Mouse (Mus musculus) urinary bladder, postnatal 4 days (tissue): ENCODE data around the gene Klhl8.

Experiments used
- DNase-seq, 2 experiments: peaks; one replicate each; pipeline ENCODE4 v3.0.0; 2021 to 2022; ENCODE audit warnings: low spot score in 2 of 2

Gene Klhl8

GRCm38 (mm10) chr5:103846609-103847008 is 64.5 kb downstream of the Klhl8 start:
- DNase-seq: no peak

- no peak for DNase-seq
Observed at GRCm38 (mm10) chr5:103846154-103846551, 64.9 kb downstream of the Klhl8 start.

- DNase-seq: no peak
Observed at GRCm38 (mm10) chr5:103845418-103846153, 65.5 kb downstream of the Klhl8 start.

GRCm38 (mm10) chr5:103843938-103844337 is 67.1 kb downstream of the Klhl8 start:
- no peak for DNase-seq

- no peak for DNase-seq
Observed at GRCm38 (mm10) chr5:103839265-103839626, 71.8 kb downstream of the Klhl8 start.

GRCm38 (mm10) chr5:103838550-103839264 is 72.4 kb downstream of the Klhl8 start:
- DNase-seq: no peak

GRCm38 (mm10) chr5:103836148-103836784 is 74.8 kb downstream of the Klhl8 start:
- no peak for DNase-seq

- no peak for DNase-seq
Observed at GRCm38 (mm10) chr5:103835471-103836147, 75.5 kb downstream of the Klhl8 start.

- DNase-seq: no peak
Observed at GRCm38 (mm10) chr5:103830886-103831285, 80.2 kb downstream of the Klhl8 start.

GRCm38 (mm10) chr5:103829158-103829557 is 81.9 kb downstream of the Klhl8 start:
- DNase-seq: no peak

GRCm38 (mm10) chr5:103828729-103829128 is 82.3 kb downstream of the Klhl8 start:
- DNase-seq: no peak

- DNase-seq: no peak
Observed at GRCm38 (mm10) chr5:103828304-103828703, 82.8 kb downstream of the Klhl8 start.

GRCm38 (mm10) chr5:103822949-103823348 is 88.1 kb downstream of the Klhl8 start:
- no peak for DNase-seq

- DNase-seq: no peak
Observed at GRCm38 (mm10) chr5:103821500-103822298, 89.4 kb downstream of the Klhl8 start.

GRCm38 (mm10) chr5:103821062-103821461 is 90.0 kb downstream of the Klhl8 start:
- no peak for DNase-seq

GRCm38 (mm10) chr5:103819674-103820073 is 91.4 kb downstream of the Klhl8 start:
- DNase-seq: no peak

GRCm38 (mm10) chr5:103818602-103819001 is 92.5 kb downstream of the Klhl8 start:
- DNase-seq: no peak

GRCm38 (mm10) chr5:103817754-103818153 is 93.3 kb downstream of the Klhl8 start:
- DNase-seq: peak; percentile 66 to 73

GRCm38 (mm10) chr5:103816718-103817117 is 94.3 kb downstream of the Klhl8 start:
- no peak for DNase-seq

- no peak for DNase-seq
Observed at GRCm38 (mm10) chr5:103815249-103815617, 95.8 kb downstream of the Klhl8 start.

GRCm38 (mm10) chr5:103814551-103815248 is 96.4 kb downstream of the Klhl8 start:
- DNase-seq: no peak
